Mouse (Mus musculus) cerebellum, adult 2 months (tissue): ENCODE measurements at regions not wholly inside any gene's neighbourhood (a gene's known extent, or its start where the extent isn't known, plus 50 kb on each side); places are given as distances from the start of the nearest gene placed in this dataset.

Source experiments
- CTCF ChIP-seq: fragments of 200-500 bp; IDR thresholded peaks from 2 replicates; pipeline ENCODE4 v1.5.1; 2011; ENCODE audit warnings: low read depth, mild to moderate bottlenecking, control low read depth, low read length, moderate library complexity, borderline replicate concordance; ENCODE audit not compliant: insufficient read depth
- POLR2A ChIP-seq: fragments of 200-500 bp; IDR thresholded peaks from 2 replicates; pipeline ENCODE4 v1.6.1; 2011; ENCODE audit warnings: low read length, control low read depth, borderline replicate concordance; ENCODE audit not compliant: insufficient read depth

DNA sequence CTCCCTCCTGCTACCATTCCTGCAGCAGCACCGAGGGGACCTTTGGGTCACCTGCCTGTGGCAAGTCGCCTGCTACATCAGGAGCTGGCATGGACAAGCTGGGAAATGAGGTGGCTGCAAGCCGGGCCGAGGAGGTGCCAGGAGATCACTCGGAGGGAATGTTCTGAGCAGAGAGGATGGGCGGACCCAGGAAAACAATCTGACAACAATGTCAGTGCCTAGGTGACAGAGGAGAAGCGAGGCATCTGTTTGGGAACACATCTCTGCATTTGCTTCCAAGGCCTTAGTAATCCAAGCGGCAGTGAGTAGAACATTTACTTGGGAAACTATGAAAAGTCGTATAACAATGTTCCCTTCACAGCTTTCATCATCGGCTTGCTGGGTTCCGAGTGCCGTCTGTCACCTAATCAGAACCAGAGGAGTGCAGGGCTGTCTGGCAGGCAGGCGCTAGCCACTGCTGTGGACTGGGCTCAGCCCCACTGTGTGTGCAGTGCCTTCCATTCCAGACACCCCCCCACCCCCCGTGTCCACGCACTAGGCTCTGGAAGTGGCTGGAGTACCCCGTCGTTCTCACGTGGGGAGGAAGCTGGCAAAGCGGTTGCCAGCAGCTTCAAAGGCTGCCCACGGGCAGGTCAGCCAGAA, 56.6 kb upstream of the Slc25a33 start:
- TF ChIP-seq CTCF (no peak), POLR2A (no peak)
